Mouse (Mus musculus) MEL (cell line): ENCODE measurements at regions not wholly inside any gene's neighbourhood (a gene's known extent, or its start where the extent isn't known, plus 50 kb on each side); places are given as distances from the start of the nearest gene placed in this dataset.

Experiments
- DNase-seq: peaks from one replicate; pipeline ENCODE4 v3.0.0; 2011; ENCODE audit warnings: low read depth, low spot score
- H3K27ac ChIP-seq: 2 replicates; pipeline ENCODE4 v1.5.1; 2012; ENCODE audit warnings: low read depth, mild to moderate bottlenecking, control low read depth, low read length, moderate library complexity; ENCODE audit not compliant: control insufficient read depth
- H3K27me3 ChIP-seq, 2 experiments: fragments of 150-350 bp in 1 of 2; sonication (generic) in 1 of 2; 2 replicates each; pipeline ENCODE4 v1.6.1; 2012; ENCODE audit warnings: low read length in 2 of 2, mild to moderate bottlenecking in 2 of 2, improper control_type of control experiment in 1 of 2, moderate library complexity in 1 of 2; ENCODE audit not compliant: insufficient read depth in 2 of 2, control insufficient read depth in 1 of 2
- H3K36me3 ChIP-seq, 2 experiments: 2 replicates each; pipeline ENCODE4 v1.6.1; 2012 to 2014; ENCODE audit warnings: low read length in 2 of 2, improper control_type of control experiment in 1 of 2, inconsistent platforms in 1 of 2, mild to moderate bottlenecking in 1 of 2; ENCODE audit not compliant: insufficient read depth in 2 of 2, control insufficient read depth in 1 of 2
- H3K4me1 ChIP-seq, 2 experiments: fragments of 150-350 bp in 1 of 2; sonication (generic) in 1 of 2; 2 replicates each; pipeline ENCODE4 v1.6.1; 2012; ENCODE audit warnings: low read length in 2 of 2, improper control_type of control experiment in 1 of 2, mild to moderate bottlenecking in 1 of 2; ENCODE audit not compliant: insufficient read depth in 2 of 2, control insufficient read depth in 1 of 2
- H3K4me3 ChIP-seq, 2 experiments: fragments of 150-350 bp in 1 of 2; sonication (generic) in 1 of 2; 2 replicates each; pipeline ENCODE4 v1.5.1; 2012; ENCODE audit warnings: low read depth in 2 of 2, low read length in 2 of 2, mild to moderate bottlenecking in 2 of 2, moderate library complexity in 2 of 2, control low read depth in 1 of 2, improper control_type of control experiment in 1 of 2; ENCODE audit not compliant: control insufficient read depth in 1 of 2, insufficient read depth in 1 of 2
- H3K79me2 ChIP-seq: 2 replicates; pipeline ENCODE4 v1.6.1; 2012; ENCODE audit warnings: mild to moderate bottlenecking, low read length, moderate library complexity; ENCODE audit not compliant: control insufficient read depth, poor library complexity, insufficient read depth
- H3K9ac ChIP-seq: 2 replicates; pipeline ENCODE4 v1.6.1; 2012; ENCODE audit warnings: low read depth, mild to moderate bottlenecking, control low read depth, low read length, moderate library complexity; ENCODE audit not compliant: control insufficient read depth, poor library complexity, severe bottlenecking
- H3K9me3 ChIP-seq: fragments of 150-350 bp; sonication (generic); replicated peaks from 2 replicates; pipeline ENCODE4 v1.6.1; 2012; ENCODE audit warnings: mild to moderate bottlenecking, low read length, improper control_type of control experiment, moderate library complexity; ENCODE audit not compliant: insufficient read depth
- CHD1 ChIP-seq: IDR thresholded peaks from 2 replicates; pipeline ENCODE4 v1.6.1; 2012; ENCODE audit warnings: low read depth, mild to moderate bottlenecking, inconsistent platforms, low read length, improper control_type of control experiment
- E2F4 ChIP-seq: IDR thresholded peaks from 2 replicates; pipeline ENCODE4 v1.6.1; 2011; ENCODE audit warnings: low read depth, low read length, improper control_type of control experiment, borderline replicate concordance
- ETS1 ChIP-seq: IDR thresholded peaks from 2 replicates; pipeline ENCODE4 v1.6.1; 2012; ENCODE audit warnings: low read depth, mild to moderate bottlenecking, inconsistent platforms, low read length, improper control_type of control experiment, moderate library complexity
- GABPA ChIP-seq: IDR thresholded peaks from 2 replicates; pipeline ENCODE4 v1.6.1; 2012; ENCODE audit warnings: low read depth, mild to moderate bottlenecking, inconsistent platforms, low read length, improper control_type of control experiment, moderate library complexity
- GATA1 ChIP-seq: IDR thresholded peaks from 2 replicates; pipeline ENCODE4 v1.6.1; 2011; ENCODE audit warnings: low read depth, low read length, improper control_type of control experiment
- JUND ChIP-seq: IDR thresholded peaks from 2 replicates; pipeline ENCODE4 v1.6.1; 2011; ENCODE audit warnings: low read depth, mild to moderate bottlenecking, improper control_type of control experiment, low read length
- MAFK ChIP-seq: IDR thresholded peaks from 2 replicates; pipeline ENCODE4 v1.6.1; 2011; ENCODE audit warnings: low read depth, mild to moderate bottlenecking, low read length, improper control_type of control experiment, borderline replicate concordance
- MAX ChIP-seq: IDR thresholded peaks from 2 replicates; pipeline ENCODE4 v1.6.1; 2011; ENCODE audit warnings: low read length, improper control_type of control experiment
- MYB ChIP-seq: IDR thresholded peaks from 2 replicates; pipeline ENCODE4 v1.6.1; 2011; ENCODE audit warnings: mild to moderate bottlenecking, low read depth, low read length, improper control_type of control experiment
- NELFE ChIP-seq: IDR thresholded peaks from 2 replicates; pipeline ENCODE4 v1.6.1; 2011; ENCODE audit warnings: low read depth, low read length, improper control_type of control experiment
- NRF1 ChIP-seq: IDR thresholded peaks from 2 replicates; pipeline ENCODE4 v1.6.1; 2014; ENCODE audit warnings: low read depth, mild to moderate bottlenecking, inconsistent platforms, low read length, improper control_type of control experiment, moderate library complexity; ENCODE audit not compliant: poor library complexity, insufficient read depth, severe bottlenecking
- POLR2A ChIP-seq, 2 experiments: IDR thresholded peaks; 2 replicates each; pipeline ENCODE4 v1.6.1; 2011 to 2012; ENCODE audit warnings: low read length in 2 of 2, mild to moderate bottlenecking in 2 of 2, control low read depth in 1 of 2, improper control_type of control experiment in 1 of 2, low read depth in 1 of 2, moderate library complexity in 1 of 2; ENCODE audit not compliant: control insufficient read depth in 1 of 2, insufficient read depth in 1 of 2, poor library complexity in 1 of 2
- POLR2AphosphoS5 ChIP-seq: IDR thresholded peaks from 2 replicates; pipeline ENCODE4 v1.6.1; 2012; ENCODE audit warnings: low read depth, borderline replicate concordance, mild to moderate bottlenecking, inconsistent platforms, low read length, moderate library complexity, mixed read lengths
- RCOR1 ChIP-seq: IDR thresholded peaks from 2 replicates; pipeline ENCODE4 v1.6.1; 2012; ENCODE audit warnings: low read depth, mild to moderate bottlenecking, inconsistent platforms, low read length, improper control_type of control experiment
- SMC3 ChIP-seq: IDR thresholded peaks from 2 replicates; pipeline ENCODE4 v1.6.1; 2011; ENCODE audit warnings: low read depth, low read length, improper control_type of control experiment
- TAL1 ChIP-seq: IDR thresholded peaks from 2 replicates; pipeline ENCODE4 v1.6.1; 2012; ENCODE audit warnings: mild to moderate bottlenecking, inconsistent platforms, low read length, moderate library complexity, mixed read lengths
- TBP ChIP-seq: IDR thresholded peaks from 2 replicates; pipeline ENCODE4 v1.8.0; 2011; ENCODE audit warnings: low read depth, low read length, improper control_type of control experiment
- USF1 ChIP-seq: IDR thresholded peaks from 2 replicates; pipeline ENCODE4 v1.6.1; 2014; ENCODE audit warnings: low read depth, mild to moderate bottlenecking, inconsistent platforms, low read length, improper control_type of control experiment, moderate library complexity
- ZKSCAN1 ChIP-seq: IDR thresholded peaks from 2 replicates; pipeline ENCODE4 v1.6.1; 2012; ENCODE audit warnings: low read depth, mild to moderate bottlenecking, inconsistent platforms, low read length, improper control_type of control experiment, moderate library complexity
- ZMIZ1 ChIP-seq: IDR thresholded peaks from 2 replicates; pipeline ENCODE4 v1.6.1; 2012; ENCODE audit warnings: low read depth, mild to moderate bottlenecking, inconsistent platforms, low read length, improper control_type of control experiment, moderate library complexity

DNA sequence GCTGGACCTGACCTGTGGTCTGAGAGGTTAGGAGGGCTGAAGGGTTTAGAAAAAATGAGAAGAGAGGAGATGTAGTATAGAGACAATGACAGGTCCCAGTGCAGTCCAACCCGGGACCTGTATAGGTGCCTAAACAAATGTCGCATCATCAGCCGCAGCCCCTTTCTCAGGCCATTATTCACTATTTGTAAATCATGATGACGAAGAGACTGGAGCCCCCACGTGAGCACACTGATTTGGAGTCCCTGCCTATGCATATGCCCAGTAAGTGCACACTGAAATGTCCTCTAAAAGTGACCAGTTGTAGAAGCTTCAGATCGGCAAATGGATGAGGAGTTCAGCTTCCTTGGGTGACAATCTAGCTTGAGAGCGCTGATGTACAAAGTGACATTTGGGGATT is 96.2 kb upstream of the Mpp6 start:
- Histone ChIP-seq H3K9me3 (no peaks in the 10 kb centered on the region), H3K9ac (no peak overlapping the region), H3K4me1 (no peaks in the 10 kb centered on the region), H3K36me3 (no peaks in the 10 kb centered on the region), H3K27me3 (no peaks in the 10 kb centered on the region), H3K4me3 (no peak overlapping the region), H3K79me2 (no peaks in the 10 kb centered on the region), H3K27ac (no peak overlapping the region)
- no peak for DNase-seq
- TF ChIP-seq NELFE: no peak
- TF ChIP-seq JUND: no peak
- no peak for TF ChIP-seq ETS1
- TF ChIP-seq TAL1: no peak
- no peak for TF ChIP-seq RCOR1
- no peak for TF ChIP-seq GABPA
- TF ChIP-seq NRF1: no peak
- no peak for TF ChIP-seq ZMIZ1

GRCm38 (mm10) chr6:50027981-50028380 is 82.1 kb upstream of the Mpp6 start:
- Histone ChIP-seq H3K36me3 (no peaks in the 10 kb centered on the region), H3K27ac (no peak overlapping the region), H3K9ac (no peak overlapping the region), H3K9me3 (no peaks in the 10 kb centered on the region), H3K27me3 (peaks cover 0 to 1% of the 10 kb centered on the region in 2 experiments; a peak in 2 of 4 replicates)
- no peak for DNase-seq
- TF ChIP-seq MYB (no peak), CHD1 (no peak), MAFK (no peak), GATA1 (no peak), TBP (no peak), ZKSCAN1 (no peak), POLR2A (IDR thresholded peaks at IDR 0.05; ENCODE audit: control insufficient read depth in 1 of 2, insufficient read depth in 1 of 2, low read depth in 1 of 2, low read length in 2 of 2, poor library complexity in 1 of 2) (no peak), E2F4 (no peak), TAL1 (no peak), USF1 (no peak), POLR2AphosphoS5 (no peak), MAX (no peak), SMC3 (no peak)
- TF ChIP-seq, all 39 proteins: peak for 0
- Histone ChIP-seq H3K4me3 (no peak overlapping the region), H3K79me2 (no peaks in the 10 kb centered on the region), H3K4me1 (0 out of 4 replicates have a peak, but pooled peaks cover 0 to 5% of the 10 kb centered on the region in 2 experiments)
